Mouse (Mus musculus): ENCODE data around the gene Gm13272. TPM values are rescaled to one million over a fixed set of nuclear protein-coding genes. Genes with fewer than 3 reads are reported as not detected.

Gm13272 gene
- not detected in 2 replicates for polyA plus RNA-seq (2012; rRNA removed)

DNA sequence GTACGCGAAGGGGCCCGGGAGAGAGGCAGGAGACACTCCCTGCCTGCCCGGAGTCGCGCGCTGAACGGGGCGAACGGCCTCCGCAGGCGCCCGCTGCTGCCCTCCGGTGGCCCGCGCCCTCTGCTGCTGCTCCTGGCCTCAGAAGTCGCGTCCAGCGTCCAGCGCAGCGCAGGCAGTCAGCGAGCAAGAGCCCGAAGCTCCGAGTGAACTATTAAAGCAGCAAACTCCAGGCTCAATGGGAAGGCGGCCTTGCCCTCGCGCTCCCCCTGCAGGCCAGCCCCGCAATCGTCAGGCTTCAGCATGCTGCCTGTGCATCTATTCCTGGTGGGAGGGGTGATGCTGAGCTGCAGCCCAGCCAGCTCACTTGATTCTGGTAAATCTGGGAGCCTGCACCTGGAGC lies at the start of gene Gm13272:
Gm13272 (plus strand) TSS at position 301 of the 400 bp plus-strand sequence.

DNA sequence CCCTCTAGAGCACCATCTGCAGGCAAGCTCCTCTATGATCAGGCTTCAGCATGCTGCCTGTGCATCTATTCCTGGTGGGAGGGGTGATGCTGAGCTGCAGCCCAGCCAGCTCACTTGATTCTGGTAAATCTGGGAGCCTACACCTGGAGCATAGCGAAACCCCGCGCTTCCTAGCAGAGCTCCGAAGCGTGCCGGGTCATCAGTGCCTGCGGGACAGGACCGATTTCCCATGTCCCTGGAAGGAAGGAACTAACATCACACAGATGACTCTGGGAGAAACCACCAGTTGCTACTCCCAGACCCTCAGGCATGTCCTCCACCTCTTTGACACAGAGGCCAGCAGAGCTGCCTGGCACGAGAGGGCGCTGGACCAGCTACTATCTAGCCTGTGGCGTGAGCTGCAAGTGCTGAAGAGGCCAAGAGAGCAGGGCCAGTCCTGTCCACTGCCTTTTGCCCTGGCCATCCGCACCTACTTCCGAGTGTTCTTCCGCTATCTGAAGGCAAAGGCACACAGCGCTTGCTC lies 24.8 kb upstream of the Gm13272 start, which contains the start of gene Gm13271:
Gm13271 (plus strand) TSS at position 51 of the 523 bp plus-strand sequence.

DNA sequence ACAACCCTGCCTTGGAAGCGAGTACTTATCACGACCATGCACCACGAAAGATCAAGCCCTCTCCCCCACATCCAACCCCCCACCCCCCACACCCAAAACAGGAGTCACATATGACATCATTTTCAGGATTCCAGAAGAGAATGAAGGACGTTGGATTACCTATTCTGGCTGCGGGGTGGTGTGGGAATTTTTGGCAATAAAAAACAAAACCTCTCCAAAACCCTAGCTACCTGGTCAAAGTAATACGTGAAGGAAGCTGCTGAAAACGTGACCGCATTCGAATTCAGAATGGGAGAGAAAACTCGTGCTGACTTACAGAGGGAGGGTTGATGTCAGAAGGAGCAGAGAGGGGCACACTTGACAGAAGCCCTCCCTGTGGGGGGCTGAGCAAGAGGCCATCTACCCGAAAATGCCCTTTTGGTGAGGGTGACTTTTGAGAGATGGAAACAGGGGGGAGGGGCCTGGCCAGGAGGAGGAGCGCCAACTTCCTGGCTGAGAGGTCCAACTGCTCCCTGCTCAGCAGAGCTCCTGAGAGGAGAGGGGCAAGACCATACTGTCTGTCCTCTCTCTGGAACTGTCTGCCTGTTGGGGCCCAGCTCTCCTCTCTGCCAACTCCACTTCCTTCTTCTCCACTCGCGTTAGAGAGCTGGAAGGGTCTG lies 19.9 kb upstream of the Gm13272 start, which contains the start of gene Gm13283:
Gm13283 (plus strand) TSS at position 510 of the 659 bp plus-strand sequence.

GRCm38 (mm10) chr4:88773534-88773933 lies 6.1 kb upstream of the Gm13272 start, which contains the start of gene Gm13290:
Gene Gm13290 (plus strand): TSS chr4:88773834.

GRCm38 (mm10) chr4:88776622-88777021 lies 3.0 kb upstream of the Gm13272 start, which contains the start of gene Gm13289:
Gene Gm13289 (plus strand): TSS chr4:88776922.

DNA sequence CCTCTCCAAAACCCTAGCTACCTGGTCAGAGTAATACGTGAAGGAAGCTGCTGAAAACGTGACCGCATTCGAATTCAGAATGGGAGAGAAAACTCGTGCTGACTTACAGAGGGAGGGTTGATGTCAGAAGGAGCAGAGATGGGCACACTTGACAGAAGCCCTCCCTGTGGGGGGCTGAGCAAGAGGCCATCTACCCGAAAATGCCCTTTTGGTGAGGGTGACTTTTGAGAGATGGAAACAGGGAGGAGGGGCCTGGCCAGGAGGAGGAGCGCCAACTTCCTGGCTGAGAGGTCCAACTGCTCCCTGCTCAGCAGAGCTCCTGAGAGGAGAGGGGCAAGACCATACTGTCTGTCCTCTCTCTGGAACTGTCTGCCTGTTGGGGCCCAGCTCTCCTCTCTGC lies 2.2 kb downstream of the Gm13272 start, which contains the start of gene Ifnz:
Ifnz (plus strand) TSS at position 301 of the 400 bp plus-strand sequence.

DNA sequence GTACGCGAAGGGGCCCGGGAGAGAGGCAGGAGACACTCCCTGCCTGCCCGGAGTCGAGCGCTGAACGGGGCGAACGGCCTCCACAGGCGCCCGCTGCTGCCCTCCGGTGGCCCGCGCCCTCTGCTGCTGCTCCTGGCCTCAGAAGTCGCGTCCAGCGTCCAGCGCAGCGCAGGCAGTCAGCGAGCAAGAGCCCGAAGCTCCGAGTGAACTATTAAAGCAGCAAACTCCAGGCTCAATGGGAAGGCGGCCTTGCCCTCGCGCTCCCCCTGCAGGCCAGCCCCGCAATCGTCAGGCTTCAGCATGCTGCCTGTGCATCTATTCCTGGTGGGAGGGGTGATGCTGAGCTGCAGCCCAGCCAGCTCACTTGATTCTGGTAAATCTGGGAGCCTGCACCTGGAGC lies 5.8 kb downstream of the Gm13272 start, which contains the start of gene Gm13276:
Gm13276 (plus strand) TSS at position 301 of the 400 bp plus-strand sequence.

GRCm38 (mm10) chr4:88788402-88788801 lies 8.8 kb downstream of the Gm13272 start, which contains the start of gene Gm13277:
Gene Gm13277 (plus strand): TSS chr4:88788632.

GRCm38 (mm10) chr4:88791250-88791649 lies 11.6 kb downstream of the Gm13272 start, which contains the start of gene Gm13278:
Gene Gm13278 (plus strand): TSS chr4:88791550.

GRCm38 (mm10) chr4:88793936-88794675 lies 14.5 kb downstream of the Gm13272 start, which contains the start of gene Gm13275:
Gene Gm13275 (plus strand): TSS chr4:88794487.

GRCm38 (mm10) chr4:88797097-88797496 lies 17.4 kb downstream of the Gm13272 start, which contains the start of gene Gm13279:
Gene Gm13279 (plus strand): TSS chr4:88797397.

GRCm38 (mm10) chr4:88799365-88799764 lies 19.7 kb downstream of the Gm13272 start, which contains the start of gene Gm13285:
Gene Gm13285 (plus strand): TSS chr4:88799665.

DNA sequence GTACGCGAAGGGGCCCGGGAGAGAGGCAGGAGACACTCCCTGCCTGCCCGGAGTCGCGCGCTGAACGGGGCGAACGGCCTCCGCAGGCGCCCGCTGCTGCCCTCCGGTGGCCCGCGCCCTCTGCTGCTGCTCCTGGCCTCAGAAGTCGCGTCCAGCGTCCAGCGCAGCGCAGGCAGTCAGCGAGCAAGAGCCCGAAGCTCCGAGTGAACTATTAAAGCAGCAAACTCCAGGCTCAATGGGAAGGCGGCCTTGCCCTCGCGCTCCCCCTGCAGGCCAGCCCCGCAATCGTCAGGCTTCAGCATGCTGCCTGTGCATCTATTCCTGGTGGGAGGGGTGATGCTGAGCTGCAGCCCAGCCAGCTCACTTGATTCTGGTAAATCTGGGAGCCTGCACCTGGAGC lies 23.3 kb downstream of the Gm13272 start, which contains the start of gene Gm13287:
Gm13287 (plus strand) TSS at position 301 of the 400 bp plus-strand sequence.

DNA sequence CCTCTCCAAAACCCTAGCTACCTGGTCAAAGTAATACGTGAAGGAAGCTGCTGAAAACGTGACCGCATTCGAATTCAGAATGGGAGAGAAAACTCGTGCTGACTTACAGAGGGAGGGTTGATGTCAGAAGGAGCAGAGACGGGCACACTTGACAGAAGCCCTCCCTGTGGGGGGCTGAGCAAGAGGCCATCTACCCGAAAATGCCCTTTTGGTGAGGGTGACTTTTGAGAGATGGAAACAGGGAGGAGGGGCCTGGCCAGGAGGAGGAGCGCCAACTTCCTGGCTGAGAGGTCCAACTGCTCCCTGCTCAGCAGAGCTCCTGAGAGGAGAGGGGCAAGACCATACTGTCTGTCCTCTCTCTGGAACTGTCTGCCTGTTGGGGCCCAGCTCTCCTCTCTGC lies 25.6 kb downstream of the Gm13272 start, which contains the start of gene Gm13288:
Gm13288 (plus strand) TSS at position 301 of the 400 bp plus-strand sequence.

DNA sequence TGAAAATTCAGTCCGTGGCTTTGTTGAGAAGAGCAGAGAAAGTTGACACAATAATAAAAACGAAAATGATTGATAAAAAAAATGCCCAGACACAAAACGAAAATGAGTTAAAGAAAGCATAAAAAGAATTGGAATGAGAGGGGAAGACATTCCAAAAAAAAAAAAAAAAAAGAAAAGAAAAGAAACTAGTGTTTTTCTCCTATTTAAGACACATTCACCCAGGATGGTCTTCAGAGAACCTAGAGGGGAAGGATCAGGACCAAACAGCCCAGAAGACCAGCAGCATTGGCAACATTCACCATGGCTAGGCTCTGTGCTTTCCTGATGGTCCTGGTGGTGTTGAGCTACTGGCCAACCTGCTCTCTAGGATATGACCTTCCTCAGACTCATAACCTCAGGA lies 36.3 kb downstream of the Gm13272 start, which contains the start of gene Ifna7:
Ifna7 (plus strand) TSS at position 301 of the 400 bp plus-strand sequence.

DNA sequence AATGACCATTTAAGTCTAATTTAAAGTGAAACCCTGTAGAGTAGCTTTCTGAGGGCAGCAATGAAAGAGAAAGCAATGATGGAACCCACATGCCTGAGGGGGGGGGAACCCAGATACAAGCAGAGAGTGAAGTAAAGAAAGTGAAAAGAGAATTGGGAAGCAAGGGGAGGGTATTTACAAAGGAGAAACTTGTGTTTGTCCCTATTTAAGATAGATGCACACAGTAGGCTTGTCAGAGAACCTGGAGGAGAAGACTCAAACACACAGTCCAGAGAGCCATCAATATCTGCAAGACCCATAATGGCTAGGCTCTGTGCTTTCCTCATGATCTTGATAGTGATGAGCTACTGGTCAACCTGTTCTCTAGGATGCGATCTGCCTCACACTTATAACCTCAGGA lies 40.0 kb downstream of the Gm13272 start, which contains the start of gene Ifna11:
Ifna11 (plus strand) TSS at position 301 of the 400 bp plus-strand sequence.

DNA sequence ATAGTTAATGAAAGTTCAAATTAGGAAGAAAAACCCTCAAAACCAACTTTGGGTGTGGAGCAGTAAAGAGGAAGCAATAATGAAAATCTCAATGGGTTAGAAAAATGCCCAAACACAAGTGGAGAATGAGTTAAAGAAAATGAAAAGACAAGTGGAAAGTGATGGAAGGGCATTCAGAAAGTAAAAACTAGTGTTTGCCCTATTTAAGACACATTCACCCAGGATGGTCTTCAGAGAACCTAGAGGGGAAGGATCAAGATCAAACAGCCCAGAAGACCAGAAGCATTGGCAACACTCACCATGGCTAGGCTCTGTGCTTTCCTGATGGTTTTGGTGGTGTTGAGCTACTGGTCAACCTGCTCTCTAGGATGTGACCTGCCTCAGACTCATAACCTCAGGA lies 47.5 kb downstream of the Gm13272 start, which contains the start of gene Ifna6:
Ifna6 (plus strand) TSS at position 301 of the 400 bp plus-strand sequence.

Other genes with a start within 250 kb of the Gm13272 start
- not detected in 2 replicates for gene Ifna15, start 221.6 kb upstream of the Gm13272 start, polyA plus RNA-seq (2012; rRNA removed)
- gene Ifna14, start 208.1 kb upstream of the Gm13272 start, polyA plus RNA-seq (2012; rRNA removed), result not detected in 2 replicates
- not detected in 2 replicates for gene Ifna9, start 187.5 kb upstream of the Gm13272 start, polyA plus RNA-seq (2012; rRNA removed)
- not detected in 2 replicates for gene Ifna12, start 176.5 kb upstream of the Gm13272 start, polyA plus RNA-seq (2012; rRNA removed)
- gene C87499, start 145.4 kb upstream of the Gm13272 start, polyA plus RNA-seq (2012; rRNA removed), result not detected in 2 replicates
- not detected in 2 replicates for gene Ifna13, start 135.4 kb upstream of the Gm13272 start, polyA plus RNA-seq (2012; rRNA removed)
- gene Ifna16, start 102.9 kb upstream of the Gm13272 start, polyA plus RNA-seq (2012; rRNA removed), result not detected in 2 replicates
- not detected in 2 replicates for gene Ifna2, start 95.9 kb upstream of the Gm13272 start, polyA plus RNA-seq (2012; rRNA removed)
- gene Ifnab, start 88.5 kb upstream of the Gm13272 start, polyA plus RNA-seq (2012; rRNA removed), result 0.06 TPM in 1 of 2 replicates, not detected in the other
- 0.06 and 0.10 TPM in 2 replicates for gene Gm26566, start 58.0 kb upstream of the Gm13272 start, polyA plus RNA-seq (2012; rRNA removed)
- 9.1 and 11.2 TPM in 2 replicates for gene Klhl9, start 57.4 kb upstream of the Gm13272 start, polyA plus RNA-seq (2012; rRNA removed)
- not detected in 2 replicates for gene Gm13271, start 25.0 kb upstream of the Gm13272 start, polyA plus RNA-seq (2012; rRNA removed)
- gene Gm13283, start 19.7 kb upstream of the Gm13272 start, polyA plus RNA-seq (2012; rRNA removed), result not detected in 2 replicates
- gene Gm13290, start 6.0 kb upstream of the Gm13272 start, polyA plus RNA-seq (2012; rRNA removed), result not detected in 2 replicates
- gene Gm13289, start 2.9 kb upstream of the Gm13272 start, polyA plus RNA-seq (2012; rRNA removed), result not detected in 2 replicates
- 0.01 TPM in 1 of 2 replicates, not detected in the other for gene Ifnz, start 2.3 kb downstream of the Gm13272 start, polyA plus RNA-seq (2012; rRNA removed)
- not detected in 2 replicates for gene Gm13276, start 5.9 kb downstream of the Gm13272 start, polyA plus RNA-seq (2012; rRNA removed)
- gene Gm13277, start 8.8 kb downstream of the Gm13272 start, polyA plus RNA-seq (2012; rRNA removed), result not detected in 2 replicates
- not detected in 2 replicates for gene Gm13278, start 11.7 kb downstream of the Gm13272 start, polyA plus RNA-seq (2012; rRNA removed)
- 0.06 TPM in 1 of 2 replicates, not detected in the other for gene Gm13275, start 14.6 kb downstream of the Gm13272 start, polyA plus RNA-seq (2012; rRNA removed)
- not detected in 2 replicates for gene Gm13279, start 17.5 kb downstream of the Gm13272 start, polyA plus RNA-seq (2012; rRNA removed)
- not detected in 2 replicates for gene Gm13285, start 19.8 kb downstream of the Gm13272 start, polyA plus RNA-seq (2012; rRNA removed)
- not detected in 2 replicates for gene Gm13287, start 23.4 kb downstream of the Gm13272 start, polyA plus RNA-seq (2012; rRNA removed)
- not detected in 2 replicates for gene Gm13288, start 25.7 kb downstream of the Gm13272 start, polyA plus RNA-seq (2012; rRNA removed)
- not detected in 2 replicates for gene Ifna7, start 36.4 kb downstream of the Gm13272 start, polyA plus RNA-seq (2012; rRNA removed)
- not detected in 2 replicates for gene Ifna11, start 40.1 kb downstream of the Gm13272 start, polyA plus RNA-seq (2012; rRNA removed)
- gene Ifna6, start 47.6 kb downstream of the Gm13272 start, polyA plus RNA-seq (2012; rRNA removed), result not detected in 2 replicates
- gene Ifna5, start 55.7 kb downstream of the Gm13272 start, polyA plus RNA-seq (2012; rRNA removed), result not detected in 2 replicates
- gene Ifna4, start 62.0 kb downstream of the Gm13272 start, polyA plus RNA-seq (2012; rRNA removed), result not detected in 2 replicates
- gene Ifna1, start 70.2 kb downstream of the Gm13272 start, polyA plus RNA-seq (2012; rRNA removed), result not detected in 2 replicates
- gene Ifne, start 100.4 kb downstream of the Gm13272 start, polyA plus RNA-seq (2012; rRNA removed), result not detected in 2 replicates

Data from liver, embryonic 14 days (tissue).